Mouse (Mus musculus): ENCODE data around the gene Cib2.

The Cib2 gene

DNA sequence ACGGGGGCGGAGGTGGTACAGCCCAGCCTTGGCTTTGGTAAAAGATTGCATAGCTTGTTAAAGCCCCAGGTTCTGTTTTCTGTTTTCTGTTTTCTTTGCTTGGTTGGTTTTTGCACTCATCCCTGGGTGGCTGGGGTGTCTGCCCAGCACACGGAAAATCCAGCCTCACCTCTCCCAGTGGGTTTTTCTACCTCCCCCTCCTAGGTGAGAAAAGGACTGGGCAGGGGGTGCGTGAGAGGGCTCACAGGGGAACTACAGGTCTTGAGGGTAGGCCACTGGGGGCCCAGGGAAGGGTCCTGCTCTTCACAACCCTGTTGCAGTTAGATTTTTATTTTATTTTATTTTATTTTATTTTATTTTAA, 15.1 kb downstream of the Cib2 start:
- DNase-seq (ENCODE audit: extremely low spot score), result no peak

DNA sequence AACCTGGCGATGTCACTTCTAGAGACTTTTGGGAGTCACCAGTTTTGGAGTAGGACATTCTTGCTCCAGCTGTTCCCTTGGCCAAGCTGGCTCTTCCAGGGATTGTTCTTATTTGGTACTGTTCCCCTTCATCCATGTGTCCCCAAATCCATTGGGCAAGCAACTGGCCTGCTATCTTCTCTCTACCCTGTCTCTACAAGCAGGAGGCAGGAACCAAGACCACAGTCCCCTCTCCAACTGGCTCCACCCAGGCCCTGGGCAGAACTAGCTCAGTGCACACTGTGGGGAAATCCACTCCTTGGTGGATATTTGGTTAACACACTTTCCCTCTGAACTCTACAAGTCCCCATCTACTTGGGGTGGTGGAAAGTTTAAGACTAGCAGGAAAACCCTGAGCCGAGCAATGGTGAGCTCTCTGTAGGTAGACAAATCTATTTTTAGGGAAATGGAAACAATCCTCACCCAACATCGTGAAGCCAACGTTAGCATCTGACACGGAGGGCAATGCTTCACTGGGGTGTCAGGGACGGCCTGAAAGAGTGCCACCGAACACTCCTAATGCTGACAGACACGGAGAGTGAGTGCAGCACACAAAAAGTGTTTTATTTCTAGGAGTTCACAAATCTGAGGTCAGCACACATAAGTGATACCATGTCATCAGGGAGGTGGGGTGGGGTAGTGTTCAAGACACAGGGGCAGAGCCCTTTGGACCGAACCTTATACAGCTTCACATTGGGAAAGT, 15.6 kb downstream of the Cib2 start:
- no peak for DNase-seq (ENCODE audit: extremely low spot score)

DNA sequence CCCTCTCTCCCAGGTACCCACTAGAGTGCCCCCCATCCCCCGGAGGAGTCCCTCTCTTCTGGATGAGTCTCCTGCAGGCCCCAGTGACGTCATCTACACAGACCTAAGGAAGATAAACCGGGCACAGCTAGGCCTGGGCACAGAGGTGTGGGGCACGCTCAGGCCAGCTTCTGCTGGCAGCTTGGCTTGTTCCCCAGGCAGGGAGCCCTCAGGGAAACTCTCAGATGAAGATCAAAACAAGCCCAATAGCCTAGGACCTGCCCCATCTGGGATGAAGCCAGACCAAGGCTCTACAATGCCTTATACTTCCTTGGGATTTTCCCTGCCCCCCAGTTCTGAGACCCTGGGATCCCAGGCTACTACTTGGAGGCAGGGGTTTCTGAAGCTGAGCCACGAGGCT, 19.2 kb downstream of the Cib2 start:
- DNase-seq (ENCODE audit: extremely low spot score), result no peak

DNA sequence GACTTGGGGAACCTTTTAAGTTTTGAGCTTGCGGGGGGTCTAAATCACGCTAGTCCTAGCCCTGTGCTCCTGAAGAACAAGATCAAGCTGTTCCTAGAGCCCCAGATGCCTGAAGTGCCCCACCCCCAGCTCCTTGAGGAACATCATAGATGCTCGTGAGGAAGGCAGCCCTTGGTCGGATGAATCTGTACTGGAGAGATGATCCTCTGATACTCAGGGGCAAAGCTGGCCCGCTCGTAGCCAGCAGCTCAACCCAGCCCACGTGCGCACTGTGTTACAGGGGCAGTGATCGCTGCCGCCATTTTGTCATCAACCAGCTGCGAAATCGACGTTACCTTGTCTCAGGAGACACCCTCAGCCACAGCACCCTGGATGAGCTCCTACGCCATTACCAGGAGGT, 21.3 kb downstream of the Cib2 start, which contains the start of gene Sh2d7:
TSS of gene Sh2d7 (plus strand) at position 301 of the 400 bp plus-strand sequence.
- DNase-seq (ENCODE audit: extremely low spot score), result no peak

DNA sequence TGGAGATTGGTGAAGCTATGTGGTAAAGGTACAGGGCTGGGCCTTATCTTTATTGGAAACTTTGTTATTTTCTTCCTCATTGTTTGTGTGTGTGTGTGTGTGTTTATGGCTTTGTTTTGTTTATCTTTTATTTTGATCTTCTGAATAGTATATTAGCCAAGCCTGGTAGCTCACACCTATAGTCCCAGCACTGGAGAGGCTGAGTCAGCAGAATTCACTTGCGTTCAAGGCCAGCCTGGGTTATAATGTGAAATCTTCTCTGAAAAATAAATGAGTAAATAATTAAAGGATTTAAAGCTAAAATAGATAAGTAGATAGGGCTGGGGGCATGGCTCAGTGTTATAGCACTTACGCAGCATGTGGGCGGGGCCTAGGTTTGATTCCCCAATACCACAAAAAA, 21.8 kb downstream of the Cib2 start:
- no peak for DNase-seq (ENCODE audit: extremely low spot score)

DNA sequence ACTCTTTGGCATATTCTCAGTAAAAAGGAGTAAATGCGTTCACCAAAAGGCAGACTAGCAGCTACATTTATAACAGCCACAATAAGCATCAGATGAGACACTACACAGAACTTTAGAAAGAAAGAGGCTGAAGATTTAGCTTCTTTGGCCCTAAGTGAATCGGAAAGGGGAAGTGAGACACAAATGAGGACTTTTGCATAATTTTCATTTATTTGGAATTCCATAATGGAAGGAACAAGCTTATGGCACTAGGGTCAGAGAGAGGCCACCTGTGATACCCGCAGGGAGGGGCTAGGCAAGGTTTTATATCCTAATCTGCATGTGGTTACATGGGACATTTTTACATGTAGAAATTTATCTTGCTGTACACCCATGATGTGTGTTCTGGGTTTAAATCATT, 22.5 kb downstream of the Cib2 start:
- no peak for DNase-seq (ENCODE audit: extremely low spot score)

DNA sequence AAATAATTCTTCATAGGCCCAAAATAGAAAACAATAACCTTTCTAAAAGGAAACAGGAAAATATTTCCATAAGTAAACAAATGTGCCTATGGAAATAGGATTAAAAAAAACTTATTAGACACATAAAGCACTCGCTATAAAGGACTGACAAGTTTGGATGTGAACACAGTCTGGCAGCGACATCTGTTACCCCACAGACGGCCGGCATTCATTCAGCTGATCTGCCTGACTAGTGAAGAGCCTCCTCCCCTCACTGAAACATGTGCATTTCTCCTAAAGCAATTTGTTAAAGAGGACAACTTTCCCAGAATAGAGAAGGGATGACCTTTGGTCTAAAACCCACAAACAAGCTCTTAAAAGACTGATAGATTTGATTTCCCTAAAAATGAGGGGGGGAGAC, 23.0 kb downstream of the Cib2 start:
- DNase-seq (ENCODE audit: extremely low spot score), result no peak

DNA sequence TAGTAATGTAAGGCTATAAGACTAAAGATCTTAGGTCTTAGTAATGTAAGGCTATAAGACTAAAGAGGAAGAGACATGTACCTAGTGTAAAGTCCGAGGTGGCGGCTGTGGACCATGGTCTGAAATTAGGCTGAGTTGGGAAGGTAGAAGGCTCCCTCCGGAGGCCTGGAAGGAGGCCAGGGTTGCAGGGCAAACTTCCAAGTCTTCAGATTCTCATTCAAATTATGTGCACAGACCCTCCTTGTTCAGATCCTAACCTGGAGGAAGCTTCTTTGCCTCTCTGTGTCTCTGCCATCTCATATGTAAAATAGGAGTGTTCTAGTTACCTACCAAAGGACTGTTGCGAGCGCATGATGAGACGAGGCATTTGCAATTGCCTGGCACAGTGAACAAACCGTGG, 23.8 kb downstream of the Cib2 start:
- DNase-seq (ENCODE audit: extremely low spot score), result no peak

DNA sequence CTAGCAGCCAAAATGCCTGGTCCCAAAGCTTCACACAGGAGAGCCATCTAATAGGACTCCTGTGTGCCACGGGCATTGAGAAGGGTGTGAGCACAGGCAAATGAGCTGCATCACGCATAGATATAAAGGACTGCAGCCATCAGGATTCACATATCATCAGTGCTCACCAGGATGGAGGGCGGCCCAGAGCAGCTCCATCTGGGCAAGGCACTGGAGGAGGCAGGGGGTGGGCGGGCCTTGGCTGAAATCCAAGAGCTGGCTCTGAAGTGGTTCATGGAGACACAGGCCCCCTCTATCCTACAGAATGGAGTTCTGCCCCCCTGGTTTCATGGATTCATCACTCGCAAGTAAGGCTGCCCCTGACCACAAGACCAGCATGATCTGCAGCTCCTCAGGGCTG, 26.0 kb downstream of the Cib2 start:
- no peak for DNase-seq (ENCODE audit: extremely low spot score)

DNA sequence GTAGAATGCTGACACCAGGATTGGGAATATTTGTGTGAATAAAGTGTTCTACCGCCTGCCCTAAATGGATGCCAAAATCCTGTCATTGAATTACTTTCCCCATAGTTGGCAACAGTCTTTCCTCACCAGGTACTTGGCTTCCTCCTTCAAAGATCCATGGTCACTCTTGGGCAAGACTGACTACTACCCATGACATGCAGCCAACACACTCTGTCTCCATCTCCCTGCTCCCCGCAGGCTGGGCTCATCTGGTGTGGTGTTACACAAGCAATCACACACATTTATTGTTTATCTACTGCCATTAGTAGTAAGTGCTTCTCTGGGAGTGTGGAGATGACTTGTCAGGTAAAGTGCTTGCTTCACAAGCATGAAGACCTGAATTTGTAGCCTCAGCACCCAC, 27.1 kb downstream of the Cib2 start:
- DNase-seq (ENCODE audit: extremely low spot score), result no peak

DNA sequence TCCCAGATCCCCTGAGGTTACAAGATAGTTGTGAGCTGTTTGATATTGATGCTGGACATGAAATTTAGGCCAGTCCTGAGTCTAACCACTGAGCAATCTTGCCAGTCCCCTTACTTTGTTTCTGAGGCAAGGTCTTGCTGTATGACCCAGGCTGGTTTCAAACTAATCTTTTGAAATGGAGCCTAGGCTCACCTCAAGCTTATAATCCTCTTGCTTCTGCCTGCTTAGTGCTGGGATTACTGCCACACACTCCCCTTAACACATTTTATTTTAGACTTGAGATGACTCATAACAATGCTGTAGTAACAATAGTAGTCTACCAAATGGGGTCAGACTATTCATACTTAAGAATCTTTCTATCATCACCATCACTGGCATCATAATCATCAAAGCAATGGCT, 28.6 kb downstream of the Cib2 start:
- DNase-seq (ENCODE audit: extremely low spot score), result no peak

DNA sequence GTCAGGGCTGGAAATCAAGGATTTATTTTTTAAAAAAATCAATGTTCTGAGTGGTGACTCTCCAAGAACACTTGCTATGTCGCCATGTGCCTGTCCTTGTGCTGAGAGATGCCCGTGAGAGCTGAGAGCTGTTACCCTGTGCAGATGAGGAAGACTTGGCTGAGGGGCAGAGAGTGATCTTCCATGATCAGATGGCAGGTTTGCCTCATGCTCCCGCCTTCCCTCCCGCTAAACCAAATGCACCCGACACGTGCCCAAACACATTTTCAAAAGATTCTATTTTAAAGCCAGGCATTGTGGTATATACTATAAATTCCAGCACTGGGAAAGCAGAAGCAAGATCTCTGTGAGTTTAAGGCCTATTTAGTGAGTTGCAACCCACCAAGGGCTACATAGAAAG, 29.2 kb downstream of the Cib2 start:
- DNase-seq (ENCODE audit: extremely low spot score), result no peak

DNA sequence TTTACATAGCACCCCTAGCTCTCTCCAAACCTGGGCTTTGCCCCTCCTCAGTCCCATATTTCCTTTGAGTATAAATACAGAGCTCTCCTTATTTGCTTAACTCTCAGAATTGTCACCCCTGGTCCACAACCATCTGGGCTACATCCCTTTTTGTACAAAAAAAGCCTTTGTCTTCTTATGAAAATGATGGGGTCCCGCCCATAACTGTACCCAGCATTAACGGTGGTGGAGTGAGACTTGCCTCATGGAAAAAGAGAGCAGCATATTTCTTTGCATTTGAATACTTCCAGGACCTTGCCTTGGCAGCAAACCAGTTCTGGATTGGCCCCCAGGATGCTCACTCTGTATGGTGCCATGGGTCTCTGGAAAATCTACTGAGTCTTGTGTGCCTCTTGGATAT, 30.1 kb downstream of the Cib2 start:
- DNase-seq (ENCODE audit: extremely low spot score), result no peak

DNA sequence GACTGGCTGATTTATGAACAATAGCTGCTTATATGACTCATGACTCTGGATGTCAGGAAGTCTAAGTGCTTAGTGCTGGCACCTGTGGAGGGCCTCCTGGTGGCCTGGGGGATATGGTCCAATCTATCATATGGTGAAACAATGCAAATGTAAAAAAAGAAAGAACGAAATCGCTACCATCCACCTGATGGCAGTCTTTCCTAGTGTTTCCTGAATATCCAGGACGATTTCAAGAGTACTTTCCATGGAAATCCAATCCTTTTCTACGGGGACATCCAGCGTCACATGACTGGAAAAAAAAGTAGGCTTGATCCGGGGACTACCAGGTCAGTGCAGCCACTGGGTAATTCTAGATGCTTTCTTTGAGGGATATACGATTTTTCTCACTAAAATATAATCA, 32.3 kb downstream of the Cib2 start:
- DNase-seq (ENCODE audit: extremely low spot score), result no peak

DNA sequence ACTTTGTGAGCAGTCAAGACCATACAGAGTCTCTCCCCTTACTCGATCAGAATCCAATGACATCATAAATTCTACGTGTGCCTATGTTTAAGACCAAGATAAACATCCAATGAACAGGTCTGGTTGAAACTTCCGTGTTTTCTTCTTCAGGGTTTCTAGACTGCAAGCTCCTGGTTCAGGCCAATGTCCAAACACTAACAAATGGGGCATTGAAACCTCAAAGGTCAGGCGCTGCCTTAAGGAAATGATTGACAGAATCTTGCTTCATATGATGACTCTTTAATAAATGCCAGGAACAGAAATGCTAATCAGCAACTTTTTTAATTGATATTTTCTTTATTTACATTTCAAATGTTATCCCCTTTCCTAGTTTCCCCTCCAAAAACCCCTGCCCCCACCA, 39.7 kb downstream of the Cib2 start:
- no peak for DNase-seq (ENCODE audit: extremely low spot score)

DNA sequence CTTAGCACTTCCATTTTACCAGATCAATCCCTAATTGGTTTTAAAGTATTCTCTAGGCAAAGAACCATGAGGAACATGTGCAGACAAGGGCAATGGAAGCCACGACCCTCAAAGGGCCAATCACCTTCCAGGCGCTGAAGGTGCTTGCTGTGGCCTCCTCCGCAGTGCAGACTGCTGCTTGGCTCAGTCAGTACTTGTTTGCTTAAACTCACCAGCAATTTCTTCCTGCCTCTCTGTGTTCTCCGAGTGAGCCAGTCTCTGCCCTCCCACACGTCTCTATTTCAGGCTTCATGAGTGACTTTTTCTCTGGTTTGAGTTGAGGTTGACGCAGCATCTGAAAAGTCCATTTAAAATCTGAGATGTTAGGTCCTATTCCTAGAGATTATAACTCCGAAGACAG, 41.1 kb downstream of the Cib2 start:
- no peak for DNase-seq (ENCODE audit: extremely low spot score)

DNA sequence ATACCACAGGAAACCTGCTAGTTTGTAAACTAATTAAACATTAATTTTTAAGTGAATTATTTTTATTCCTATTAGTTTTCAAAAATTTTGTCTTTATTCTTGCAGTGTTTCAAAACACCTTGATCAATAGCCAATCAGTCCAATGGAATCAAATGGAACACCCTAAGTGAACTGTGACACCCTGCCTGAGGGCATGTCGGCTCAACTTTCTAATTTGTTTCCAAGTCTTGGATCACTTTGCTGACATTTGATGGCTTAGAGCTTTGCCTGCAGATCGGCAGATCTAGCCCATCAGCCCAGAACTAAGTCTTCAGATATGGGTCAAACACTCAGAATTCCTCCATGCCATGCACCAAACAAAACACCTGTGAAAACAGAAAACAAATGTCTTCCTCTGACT, 44.0 kb downstream of the Cib2 start:
- DNase-seq (ENCODE audit: extremely low spot score), result no peak

DNA sequence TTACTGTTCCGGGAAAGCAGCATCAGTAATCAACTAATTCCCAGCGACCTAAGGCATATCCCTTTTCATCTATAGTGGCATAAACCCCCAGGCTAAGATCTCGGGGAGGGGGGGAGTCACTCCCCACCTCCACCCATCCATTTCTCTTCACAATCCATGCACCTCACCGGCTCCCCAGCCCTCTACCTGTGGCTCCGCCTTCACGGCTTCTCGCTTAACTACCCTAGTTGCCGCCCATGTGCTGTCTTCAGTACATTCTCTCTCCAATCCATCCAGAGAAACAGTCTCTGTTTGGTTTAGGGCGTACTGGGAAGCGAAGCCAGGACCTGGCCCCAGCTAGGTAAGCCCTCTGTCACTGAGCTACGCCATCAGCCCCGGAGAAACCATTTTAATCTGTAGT, 57.1 kb downstream of the Cib2 start:
- peak; percentile 10 for DNase-seq (ENCODE audit: extremely low spot score)

DNA sequence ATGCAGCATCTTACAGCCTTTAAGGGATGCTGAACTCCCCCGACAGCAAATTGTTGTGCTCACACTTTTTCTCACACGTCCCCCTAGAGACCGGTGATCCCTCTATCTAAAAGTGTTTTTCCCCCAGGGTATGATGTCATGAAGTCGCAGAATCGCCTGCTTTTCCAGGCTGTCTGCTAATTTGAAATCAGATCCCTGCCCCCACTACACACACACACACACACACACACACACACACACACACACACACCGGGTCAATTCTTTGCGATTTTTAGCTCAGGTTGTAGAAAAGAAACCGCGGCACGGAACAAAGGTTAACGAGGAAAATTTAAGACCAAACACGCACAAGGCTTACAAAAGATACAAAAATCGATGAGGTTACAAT, 57.9 kb downstream of the Cib2 start:
- DNase-seq (ENCODE audit: extremely low spot score), result no peak

DNA sequence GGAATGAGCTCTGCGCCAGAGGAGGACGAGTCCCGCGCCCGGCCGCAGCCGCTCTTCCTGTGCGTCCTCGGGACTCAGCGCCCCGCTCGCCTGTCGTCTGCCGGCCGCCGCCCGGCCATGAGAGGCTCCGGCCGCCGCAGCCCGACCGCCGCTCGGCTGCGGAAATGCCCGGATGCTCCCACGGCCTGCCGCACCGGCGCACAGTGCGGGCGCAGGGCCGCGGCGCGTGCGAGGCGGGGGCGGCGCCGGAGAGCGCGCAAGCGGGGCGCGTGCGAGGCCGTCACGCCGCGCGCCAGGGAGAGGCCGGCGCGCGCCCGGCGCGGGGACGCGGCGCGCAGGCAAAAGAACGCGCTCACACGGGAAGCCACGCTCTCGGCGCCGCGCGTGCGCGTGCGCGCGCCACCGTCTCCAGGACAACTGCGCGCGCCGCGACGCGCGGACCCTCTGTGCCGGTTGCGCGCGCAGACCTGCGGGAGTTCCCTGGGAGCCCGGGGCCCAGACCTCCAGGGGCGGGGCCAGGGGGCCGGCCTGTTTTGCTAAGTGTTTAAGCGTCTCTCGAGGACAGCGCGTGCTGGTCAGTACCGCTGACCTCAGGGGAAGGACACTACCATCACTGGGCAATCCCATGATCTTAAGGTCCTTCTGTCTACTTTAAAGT, 58.4 kb downstream of the Cib2 start, which contains the start of gene Dmxl2:
TSS of gene Dmxl2 (minus strand) at position 174 of the 658 bp plus-strand sequence.
- DNase-seq (ENCODE audit: extremely low spot score), result peak; percentile 90

DNA sequence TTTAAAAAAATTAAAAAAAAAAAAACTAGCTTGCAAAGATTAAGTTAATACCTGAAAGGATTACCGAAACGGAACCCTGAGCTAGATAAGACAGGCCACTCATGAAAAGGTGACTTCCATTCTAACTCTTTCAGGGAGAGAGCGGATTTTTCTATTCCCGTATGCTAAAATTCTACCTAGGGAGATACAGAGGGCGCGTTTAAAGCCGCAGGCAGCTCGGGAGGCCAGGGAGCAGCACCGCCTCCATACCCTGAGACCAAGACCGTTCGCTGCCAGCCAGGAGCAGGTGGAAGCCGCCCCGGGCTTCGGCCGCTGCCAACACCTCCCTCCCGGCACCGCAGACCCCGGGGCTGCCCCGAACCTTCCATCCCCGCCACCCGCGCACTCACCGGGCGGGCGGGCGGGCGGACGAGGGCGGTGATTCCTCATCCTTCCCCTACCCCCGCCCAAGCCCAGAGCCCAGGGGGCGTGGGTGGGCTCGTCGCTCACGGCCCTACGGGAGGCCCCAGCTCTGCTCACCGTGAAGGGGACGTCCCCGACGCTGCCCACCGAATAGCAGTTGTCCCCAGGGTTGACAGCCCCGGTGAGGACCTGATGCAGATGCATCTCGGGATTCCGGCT, 59.1 kb downstream of the Cib2 start:
- DNase-seq (ENCODE audit: extremely low spot score), result no peak

DNA sequence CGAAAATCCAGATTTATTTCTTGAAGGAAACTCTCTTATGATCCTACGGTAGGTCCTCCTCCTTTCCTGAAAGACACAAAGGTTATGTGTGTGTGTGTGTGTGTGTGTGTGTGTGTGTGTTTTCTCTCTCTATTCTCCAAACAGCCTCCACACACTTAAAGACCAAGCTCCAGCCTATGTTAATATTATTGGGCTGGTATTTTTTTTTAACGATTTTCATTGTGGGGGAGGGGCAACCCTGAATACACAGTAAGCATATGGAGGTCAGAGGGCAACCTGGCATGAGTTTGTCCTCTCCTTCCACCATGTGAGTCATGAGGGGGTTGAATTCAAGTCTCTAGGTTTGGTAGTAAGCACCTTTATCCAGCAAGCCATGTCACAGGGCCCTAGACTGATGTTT, 60.2 kb downstream of the Cib2 start:
- no peak for DNase-seq (ENCODE audit: extremely low spot score)

DNA sequence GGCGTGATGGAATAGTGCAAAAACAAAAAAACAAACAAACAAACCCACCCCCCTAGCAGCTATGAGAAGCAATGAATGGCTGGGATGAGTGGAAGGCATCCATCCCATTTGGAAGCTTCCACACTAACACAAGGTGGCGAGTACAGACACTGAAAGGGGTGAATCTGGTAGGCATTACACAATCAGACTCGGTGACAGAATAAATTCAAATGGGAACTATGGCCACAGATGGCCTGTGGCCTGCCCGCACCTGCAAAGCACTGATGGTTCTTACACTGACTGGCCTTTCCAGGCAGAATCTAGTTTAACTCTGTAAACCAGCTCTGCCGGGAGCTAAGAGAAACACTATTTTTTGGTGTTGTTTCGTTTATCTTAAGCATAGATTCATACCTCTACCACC, 60.7 kb downstream of the Cib2 start:
- no peak for DNase-seq (ENCODE audit: extremely low spot score)

Measured in embryo, embryonic 9.5 days (tissue).